Mouse (Mus musculus) midbrain, embryonic 14.5 days (tissue): ENCODE results near the gene Psmd12. TPM values are rescaled to one million over a fixed set of nuclear protein-coding genes. Genes with fewer than 3 reads are reported as not detected.

Experiments used
- ATAC-seq: fragments of 200-750 bp; cut with Nextera tagmentation; 2 replicates; pipeline ENCODE4 v1.8.0; 2017; ENCODE audit warnings: moderate number of reproducible peaks, moderate library complexity; ENCODE audit not compliant: low FRiP score, low TSS enrichment
- DNase-seq: peaks from one replicate; pipeline ENCODE4 v3.0.0-alpha.2; 2015
- H3K27ac ChIP-seq: fragments of 300-500 bp; sonication (generic); replicated peaks from 2 replicates; pipeline ENCODE4 v1.5.1; 2014; ENCODE audit warnings: mild to moderate bottlenecking, low read depth, low read length, moderate library complexity
- H3K27me3 ChIP-seq: fragments of 300-500 bp; sonication (generic); 2 replicates; pipeline ENCODE4 v1.6.1; 2014; ENCODE audit warnings: low read length, control low read depth, mixed read lengths; ENCODE audit not compliant: control insufficient read depth, insufficient read depth
- H3K36me3 ChIP-seq: fragments of 300-500 bp; sonication (generic); 2 replicates; pipeline ENCODE4 v1.6.1; 2014; ENCODE audit warnings: low read length, control low read depth; ENCODE audit not compliant: control insufficient read depth, insufficient read depth
- H3K4me1 ChIP-seq: fragments of 300-500 bp; sonication (generic); 2 replicates; pipeline ENCODE4 v1.6.1; 2014; ENCODE audit warnings: mild to moderate bottlenecking, antibody characterized with exemption, low read length, control low read depth; ENCODE audit not compliant: control insufficient read depth, insufficient read depth
- H3K4me2 ChIP-seq: fragments of 300-500 bp; sonication (generic); 2 replicates; pipeline ENCODE4 v1.6.1; 2014; ENCODE audit warnings: mild to moderate bottlenecking, low read length, moderate library complexity
- H3K4me3 ChIP-seq: fragments of 300-500 bp; sonication (generic); replicated peaks from 2 replicates; pipeline ENCODE4 v1.5.1; 2014; ENCODE audit warnings: low read depth, low read length
- H3K9ac ChIP-seq: fragments of 300-500 bp; sonication (generic); replicated peaks from 2 replicates; pipeline ENCODE4 v1.6.1; 2014; ENCODE audit warnings: mild to moderate bottlenecking, low read length, moderate library complexity
- H3K9me3 ChIP-seq: fragments of 300-500 bp; sonication (generic); 2 replicates; pipeline ENCODE4 v1.6.1; 2016; ENCODE audit warnings: low read length, control low read depth, mixed read lengths; ENCODE audit not compliant: control insufficient read depth
- WGBS: fragments of 180-500 bp; shearing (Covaris S2); extraction: QIAGEN DNeasy Blood & Tissue Kit; methylation state at CpG from one replicate; pipeline ENCODE4 v1.1.7; 2014; 5-methylcytosine and 5-hydroxymethylcytosine counted together
- polyA plus RNA-seq: library from polyadenylated mRNA; unstranded; fragments of >200 nt; fragmentation: Nextera tagmentation; extraction: Ambion mirVana; gene quantifications from 2 replicates; pipeline ENCODE4 v1.2.1, GENCODE M21; 2014

Gene Psmd12
- 143 and 177 TPM in 2 replicates for polyA plus RNA-seq

GRCm38 (mm10) chr11:107479053-107479861 lies at the start of gene Psmd12:
Psmd12 (plus strand) TSS chr11:107479484.
- Histone ChIP-seq H3K4me1 (peaks cover 11% of the 10 kb centered on the region), H3K9me3 (no peaks in the 10 kb centered on the region), H3K36me3 (no peaks in the 10 kb centered on the region), H3K4me2 (peak within 1 kb of the TSS; percentile 97), H3K4me3 (peak within 1 kb of the TSS; percentile 63), H3K27ac (0 out of 2 replicates have a peak within 1 kb of the TSS, but pooled peaks have one; percentile 55), H3K27me3 (no peaks in the 10 kb centered on the region), H3K9ac (peak within 1 kb of the TSS; percentile 94)
- DNase-seq = peak; percentile 99
- under 1% methylated on average over 51 of the region's 51 CpGs for whole genome bisulfite sequencing
- peak; percentile 99 for ATAC-seq

DNA sequence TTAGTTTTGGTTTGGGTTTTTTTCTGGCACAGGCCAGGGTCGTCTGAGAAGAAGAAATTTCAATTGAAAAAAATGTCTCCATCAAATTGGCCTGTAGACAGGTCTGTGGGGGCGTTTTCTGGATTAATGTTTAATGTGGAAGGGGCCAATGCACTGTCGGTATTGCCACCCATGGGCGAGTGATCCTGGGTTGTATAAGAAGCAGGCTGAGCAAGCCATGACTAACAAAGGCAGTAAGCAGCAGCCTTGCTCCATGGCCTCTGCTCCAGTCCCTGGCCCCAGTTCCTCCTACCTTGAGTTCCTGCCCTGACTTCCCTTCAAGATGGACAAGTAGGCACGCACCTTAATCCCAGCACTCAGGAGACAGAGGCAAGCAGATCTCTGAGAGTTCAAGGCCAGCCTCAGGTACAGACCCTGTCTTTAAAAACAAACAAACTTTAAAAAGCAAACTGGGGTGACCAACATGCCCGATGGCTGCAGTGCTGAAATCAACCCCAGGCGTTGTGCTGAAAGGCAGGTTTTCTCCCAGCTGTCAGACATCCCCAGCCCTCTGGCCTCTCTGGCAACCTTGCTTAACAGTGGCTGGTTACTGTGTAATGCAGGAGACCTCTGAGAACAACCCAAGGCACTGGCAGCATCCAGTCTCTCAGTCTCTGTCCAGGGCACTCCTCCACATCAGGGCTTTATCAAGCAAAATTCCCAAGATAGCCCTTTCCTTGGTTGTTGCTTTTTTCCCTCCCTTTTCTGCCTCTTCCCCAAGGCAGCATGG lies 47.9 kb upstream of the Psmd12 start:
- Histone ChIP-seq H3K27me3 (no peaks in the 10 kb centered on the region), H3K4me3 (no peak overlapping the region), H3K4me1 (0 out of 2 replicates have a peak, but pooled peaks cover 3% of the 10 kb centered on the region), H3K27ac (no peak overlapping the region), H3K9ac (no peak overlapping the region), H3K4me2 (no peak overlapping the region), H3K36me3 (no peaks in the 10 kb centered on the region), H3K9me3 (no peaks in the 10 kb centered on the region)
- ATAC-seq (no peak), DNase-seq (no peak)
- 88% methylated on average over 7 of the region's 7 CpGs for WGBS

GRCm38 (mm10) chr11:107435776-107436449 lies 43.4 kb upstream of the Psmd12 start:
- Histone ChIP-seq H3K9me3 (no peaks in the 10 kb centered on the region), H3K4me2 (no peak overlapping the region), H3K9ac (no peak overlapping the region), H3K4me3 (no peak overlapping the region), H3K36me3 (no peaks in the 10 kb centered on the region), H3K4me1 (0 out of 2 replicates have a peak, but pooled peaks cover 3% of the 10 kb centered on the region), H3K27me3 (no peaks in the 10 kb centered on the region), H3K27ac (no peak overlapping the region)
- DNase-seq (no peak), ATAC-seq (no peak)
- 94% methylated on average over 6 of the region's 6 CpGs for WGBS

DNA sequence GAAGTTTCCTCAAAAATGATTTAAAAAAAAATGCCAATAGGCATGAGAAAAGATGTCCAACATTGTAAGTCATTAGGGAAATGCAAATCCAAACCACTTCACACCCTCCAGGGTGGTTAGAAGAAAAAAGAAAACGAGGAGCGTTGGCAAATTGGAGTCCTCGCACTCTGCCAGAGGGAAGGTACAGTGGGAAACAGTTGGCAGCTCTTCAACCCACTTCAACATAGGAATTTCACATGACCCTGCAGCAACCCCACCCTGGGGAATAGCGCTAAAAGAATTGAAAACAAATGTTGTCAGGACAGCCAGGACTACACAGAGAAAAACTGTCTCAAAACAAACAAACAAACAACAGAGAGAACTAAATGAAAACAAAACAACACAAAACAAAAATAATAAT lies 41.6 kb upstream of the Psmd12 start:
- Histone ChIP-seq H3K4me3 (no peak overlapping the region), H3K4me1 (0 out of 2 replicates have a peak, but pooled peaks cover 3% of the 10 kb centered on the region), H3K27ac (no peak overlapping the region), H3K36me3 (no peaks in the 10 kb centered on the region), H3K9me3 (no peaks in the 10 kb centered on the region), H3K27me3 (no peaks in the 10 kb centered on the region), H3K4me2 (no peak overlapping the region), H3K9ac (no peak overlapping the region)
- DNase-seq (peak; percentile 44), ATAC-seq (no peak)
- WGBS = 69% methylated on average over 4 of the region's 4 CpGs

DNA sequence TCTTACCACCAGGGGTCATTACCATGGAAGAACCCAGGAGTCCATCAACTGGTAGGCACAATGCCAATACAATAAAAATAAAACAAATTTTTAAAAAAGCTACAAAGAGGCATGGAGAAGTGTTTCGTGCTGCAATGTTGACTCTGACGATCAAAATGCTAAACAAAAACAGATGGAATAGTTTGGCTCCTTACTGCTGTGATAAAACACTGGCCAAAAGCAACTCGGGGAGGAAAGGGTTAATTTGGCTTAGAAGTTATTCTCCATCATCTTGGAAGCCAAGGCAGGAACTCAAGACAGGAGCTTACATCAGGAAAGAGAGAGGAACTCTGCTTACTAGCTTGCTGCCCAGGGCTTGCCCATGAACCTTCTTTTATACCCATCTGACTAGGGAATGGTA lies 41.1 kb upstream of the Psmd12 start:
- Histone ChIP-seq H3K4me2 (no peak overlapping the region), H3K36me3 (no peaks in the 10 kb centered on the region), H3K4me3 (no peak overlapping the region), H3K4me1 (0 out of 2 replicates have a peak, but pooled peaks cover 2% of the 10 kb centered on the region), H3K9ac (no peak overlapping the region), H3K27ac (no peak overlapping the region), H3K9me3 (no peaks in the 10 kb centered on the region), H3K27me3 (no peaks in the 10 kb centered on the region)
- WGBS = 92% methylated on average over 3 of the region's 3 CpGs
- ATAC-seq (no peak), DNase-seq (no peak)

- Histone ChIP-seq H3K4me2 (no peak overlapping the region), H3K4me1 (no peaks in the 10 kb centered on the region), H3K27me3 (no peaks in the 10 kb centered on the region), H3K9ac (no peak overlapping the region), H3K27ac (no peak overlapping the region), H3K36me3 (no peaks in the 10 kb centered on the region), H3K4me3 (no peak overlapping the region), H3K9me3 (no peaks in the 10 kb centered on the region)
- ATAC-seq (no peak), DNase-seq (no peak)
- 46% methylated on average over 3 of the region's 3 CpGs for WGBS
Observed at GRCm38 (mm10) chr11:107441050-107441449, 38.2 kb upstream of the Psmd12 start.

GRCm38 (mm10) chr11:107443121-107444095 lies 35.9 kb upstream of the Psmd12 start:
- 86% methylated on average over 12 of the region's 12 CpGs for WGBS
- H3K36me3 ChIP-seq = no peaks in the 10 kb centered on the region
- no peak for DNase-seq
- no peak overlapping the region for H3K4me2 ChIP-seq
- no peak overlapping the region for H3K4me3 ChIP-seq
- no peaks in the 10 kb centered on the region for H3K9me3 ChIP-seq
- no peaks in the 10 kb centered on the region for H3K27me3 ChIP-seq
- no peak for ATAC-seq
- H3K9ac ChIP-seq = no peak overlapping the region
- no peak overlapping the region for H3K27ac ChIP-seq
- no peaks in the 10 kb centered on the region for H3K4me1 ChIP-seq

DNA sequence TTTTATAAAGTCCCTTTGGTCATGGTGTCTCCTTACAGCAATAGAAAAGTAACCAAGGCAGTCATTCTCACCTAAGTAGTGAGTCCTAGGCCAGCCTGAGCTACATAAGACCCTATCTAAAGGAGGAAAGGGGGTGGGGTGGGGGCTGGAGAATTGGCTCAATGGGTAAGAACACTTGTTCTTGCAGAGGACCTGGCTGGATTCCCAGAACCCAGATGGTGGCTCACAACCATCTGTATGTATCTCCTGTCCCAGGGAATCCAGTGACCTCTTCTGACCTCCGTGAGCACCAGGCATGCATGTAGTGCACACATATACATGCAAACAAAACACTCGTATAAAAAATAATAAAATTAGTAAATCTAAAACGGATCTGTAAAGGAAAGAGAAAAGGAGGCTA lies 33.6 kb upstream of the Psmd12 start:
- no peak overlapping the region for H3K27ac ChIP-seq
- no peak for ATAC-seq
- no peaks in the 10 kb centered on the region for H3K9me3 ChIP-seq
- 95% methylated on average over 3 of the region's 3 CpGs for WGBS
- no peak overlapping the region for H3K9ac ChIP-seq
- H3K4me3 ChIP-seq = no peak overlapping the region
- no peaks in the 10 kb centered on the region for H3K4me1 ChIP-seq
- H3K27me3 ChIP-seq = no peaks in the 10 kb centered on the region
- no peaks in the 10 kb centered on the region for H3K36me3 ChIP-seq
- no peak for DNase-seq
- no peak overlapping the region for H3K4me2 ChIP-seq
